Mouse (Mus musculus) B cell, adult (primary cell): ENCODE measurements around the gene Fam19a5. TPM values are rescaled to one million over a fixed set of nuclear protein-coding genes. Genes with fewer than 3 reads are reported as not detected.

Experiments
- total RNA-seq: library from RNA; stranded (reverse); gene quantifications from 4 replicates; pipeline ENCODE4 v1.2.4, GENCODE M21; 2023; ENCODE audit not compliant: inconsistent age

The Fam19a5 gene
- not detected in 4 replicates for total RNA-seq

GRCm38 (mm10) chr15:87543599-87544338 lies at the start of gene Fam19a5:
Gene Fam19a5, plus strand, starts transcription at chr15:87544299.

